Mouse (Mus musculus): ENCODE measurements at regions not wholly inside any gene's neighbourhood (a gene's known extent, or its start where the extent isn't known, plus 50 kb on each side); places are given as distances from the start of the nearest gene placed in this dataset.

DNA sequence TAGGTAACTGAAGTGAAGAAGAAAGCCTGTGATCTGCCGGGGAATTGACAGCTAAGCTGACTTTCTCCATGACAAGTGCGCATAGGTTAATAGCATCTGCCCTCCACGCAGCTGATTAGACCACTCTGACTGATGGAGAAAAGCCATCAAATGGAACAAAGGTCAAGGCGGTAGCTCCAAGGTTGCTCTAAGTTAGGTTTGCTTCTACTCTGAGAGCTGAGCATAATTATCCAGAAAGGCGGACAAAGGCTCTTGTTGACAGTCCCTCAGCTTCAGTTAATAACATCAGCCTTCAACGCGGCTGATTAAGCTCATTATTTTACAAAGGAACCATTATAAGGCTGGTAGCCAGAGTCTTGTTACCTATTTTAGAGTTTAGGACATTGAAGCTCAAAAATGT, 54.0 kb upstream of the Enpep start:
- TF ChIP-seq CTCF (IDR thresholded peaks at IDR 0.05; ENCODE audit: low read depth), result no peak
- TF ChIP-seq EP300 (IDR thresholded peaks at IDR 0.05; ENCODE audit: low read depth), result no peak
